ENCODE assay signal across 23 mouse cellular contexts in genomic region chr4:101462065-101462464, GRCm38 (mm10).
"Had no signal": no experiment of that assay in that cellular context is flagged by ENCODE, and none has a peak within 500 bp of the region (broad histone marks: within the 10 kb centered on the region; RNA-seq: fewer than 3 reads in every experiment).

No protein-coding gene starts in this region.

- DNase-seq: gastrocnemius, postnatal 14 days; gastrocnemius, postnatal 36 days; heart, adult 2 months; heart, postnatal 14 days; heart, postnatal 36 days; kidney, adult 11 months; kidney, adult 8-10 months; kidney, postnatal 10 days; kidney, postnatal 36 days; layer of hippocampus, adult 9-11 months; layer of hippocampus, postnatal 36 days; left cerebral cortex, postnatal 4 days; liver; liver, embryonic 13.5 days had no signal

- H3K4me2 ChIP-seq: heart, embryonic 11.5 days; heart, embryonic 13.5 days; heart, embryonic 15.5 days; hindbrain, embryonic 13.5 days; hindbrain, embryonic 15.5 days; limb, embryonic 12.5 days; liver, embryonic 11.5 days; liver, embryonic 13.5 days had no signal

- H3K9ac ChIP-seq: heart, embryonic 13.5 days; heart, embryonic 15.5 days; hindbrain, embryonic 13.5 days; hindbrain, embryonic 15.5 days; limb, embryonic 12.5 days; liver, embryonic 13.5 days had no signal

- ATAC-seq: hindbrain, postnatal 0 days; intestine, embryonic 16.5 days had no signal

- H3K27me3 ChIP-seq: heart, embryonic 13.5 days; heart, embryonic 15.5 days; hindbrain, embryonic 13.5 days; hindbrain, embryonic 15.5 days; limb, embryonic 12.5 days; liver, embryonic 13.5 days had no signal

- H3K9me3 ChIP-seq: heart, embryonic 13.5 days; heart, embryonic 15.5 days; hindbrain, embryonic 13.5 days; hindbrain, embryonic 15.5 days; limb, embryonic 12.5 days; liver, embryonic 13.5 days had no signal

- H3K36me3 ChIP-seq: hindbrain, embryonic 13.5 days; hindbrain, embryonic 15.5 days; limb, embryonic 12.5 days; liver, embryonic 13.5 days had no signal

- H3K27ac ChIP-seq: heart, adult 2 months; heart, embryonic 13.5 days; heart, embryonic 15.5 days; hindbrain, embryonic 13.5 days; hindbrain, embryonic 15.5 days; hindbrain, postnatal 0 days; limb, embryonic 12.5 days; liver, embryonic 13.5 days had no signal

- H3K4me3 ChIP-seq: heart, adult 2 months; heart, embryonic 13.5 days; heart, embryonic 15.5 days; hindbrain, embryonic 13.5 days; hindbrain, embryonic 15.5 days; limb, embryonic 12.5 days; liver, embryonic 13.5 days had no signal

- H3K4me1 ChIP-seq: heart, embryonic 15.5 days; hindbrain, embryonic 13.5 days; hindbrain, embryonic 15.5 days; liver, embryonic 13.5 days had no signal
